Mouse (Mus musculus): ENCODE data around the gene Cypt15. TPM values are rescaled to one million over a fixed set of nuclear protein-coding genes. Genes with fewer than 3 reads are reported as not detected.
"Not testable (repeated sequence)": the region's sequence is repeated elsewhere in the genome, so short reads cannot be mapped to it uniquely, and the experiment has no call there.

The Cypt15 gene
- not detected for total RNA-seq (2021)
- long read RNA-seq, experiment 1 = 0 reads
- long read RNA-seq, experiment 2 = 0 reads

DNA sequence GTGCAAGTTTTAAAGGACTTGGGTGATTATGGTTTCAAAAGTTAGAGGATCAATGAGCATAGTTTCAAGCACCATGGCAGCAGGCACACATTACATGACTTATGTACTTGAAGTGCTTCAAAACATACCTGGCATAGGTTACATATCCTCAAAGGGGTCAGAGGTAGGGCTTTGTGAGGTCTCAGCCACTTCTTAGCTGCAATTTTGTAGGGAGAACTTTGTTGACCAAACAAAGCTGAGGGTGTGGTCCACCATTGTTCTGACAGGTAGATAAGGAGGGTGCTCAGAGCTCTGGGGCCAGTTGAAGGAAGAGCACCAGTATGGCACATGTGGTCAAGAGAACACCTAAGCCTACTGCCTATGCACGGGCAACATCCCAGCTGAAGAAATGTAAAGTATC is at the start of gene Cypt15:
Gene Cypt15 (plus strand): TSS at position 301 of the 400 bp plus-strand sequence.
- DNase-seq; intact Hi-C loops (cut with DNase I): not testable (repeated sequence)

DNA sequence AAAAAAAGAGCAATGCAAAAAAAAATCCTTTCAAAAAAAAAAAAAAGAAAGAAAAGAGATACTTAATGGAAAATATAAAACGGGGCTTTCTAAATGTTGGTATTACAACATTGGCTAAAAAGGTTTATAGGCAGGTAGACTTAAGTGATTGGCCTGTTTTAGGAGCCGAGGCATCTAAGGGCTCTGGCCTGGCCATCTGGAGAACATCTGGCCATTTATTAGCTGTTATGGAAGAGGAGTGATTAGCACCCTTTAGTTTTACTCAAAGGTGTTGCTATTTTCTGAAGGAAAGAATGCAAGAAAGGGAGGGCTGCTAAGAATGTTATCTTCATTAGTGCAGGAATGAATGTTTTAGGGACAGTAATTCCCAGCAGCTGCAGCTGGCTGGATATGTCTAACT is 24.9 kb downstream of the Cypt15 start:
- intact Hi-C loops (cut with DNase I) = no loop called here
- DNase-seq = no peak

DNA sequence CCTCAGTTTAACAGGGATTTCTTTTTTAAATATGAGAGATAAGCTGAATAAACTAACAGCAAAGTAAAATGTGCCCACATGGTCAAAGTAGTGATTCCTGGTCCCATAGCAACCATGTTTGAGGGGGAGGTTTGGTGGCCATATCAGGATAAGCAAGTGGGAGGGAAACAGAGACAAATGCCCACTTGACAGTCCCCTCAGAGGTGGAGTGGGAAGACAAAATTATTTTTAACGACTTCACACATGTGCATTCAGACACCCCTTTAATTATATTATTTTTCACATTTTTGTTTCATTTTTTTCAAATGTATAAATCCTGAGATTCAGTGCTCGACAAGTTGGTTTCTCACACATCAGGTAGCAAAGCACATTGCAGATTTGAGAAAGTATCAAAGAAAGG is 32.8 kb downstream of the Cypt15 start:
- intact Hi-C loops (cut with DNase I) = no loop called here
- no peak for DNase-seq

DNA sequence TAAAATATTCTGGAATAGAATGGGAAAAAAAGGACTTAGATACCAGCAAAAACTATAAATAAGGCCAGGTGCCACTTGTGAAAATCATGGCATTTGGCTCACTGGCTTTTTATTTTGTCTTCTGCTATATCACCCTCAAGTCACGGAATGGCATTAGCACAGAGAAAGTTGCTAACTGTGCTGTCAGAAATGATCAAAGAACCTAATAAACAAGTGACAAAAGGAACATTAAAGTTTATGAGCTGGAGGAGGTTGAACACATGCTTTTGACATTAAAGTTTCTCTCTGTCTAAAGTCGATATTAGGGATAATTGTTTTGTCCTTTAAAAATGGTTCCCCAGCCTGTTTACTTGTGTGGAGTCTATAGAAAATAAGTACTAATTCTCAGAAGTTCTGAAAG is 37.7 kb downstream of the Cypt15 start:
- no peak for DNase-seq
- intact Hi-C loops (cut with DNase I) = no loop called here
